Mouse (Mus musculus): ENCODE measurements at regions not wholly inside any gene's neighbourhood (a gene's known extent, or its start where the extent isn't known, plus 50 kb on each side); places are given as distances from the start of the nearest gene placed in this dataset.

GRCm38 (mm10) chr3:39637924-39638323 lies 751.2 kb downstream of the Fat4 start:
- TF ChIP-seq POLR2A (IDR thresholded peaks at IDR 0.05; ENCODE audit: control insufficient read depth, low read depth, low read length) = no peak
- no peak for TF ChIP-seq CTCF (IDR thresholded peaks at IDR 0.05; ENCODE audit: control insufficient read depth, insufficient read depth, insufficient replicate concordance, low read depth, low read length)

All from testis, adult 2 months (tissue).